Mouse (Mus musculus): ENCODE measurements around the gene Mis12.

Gene Mis12

GRCm38 (mm10) chr11:71019201-71020068, at the start of gene Mis12, which contains the start of gene Derl2:
TSS of gene Mis12 (plus strand) at chr11:71019611.
TSS of gene Derl2 (minus strand) at chr11:71019841.
- DNase-seq (ENCODE audit: low read depth, low spot score): peak; percentile 100

GRCm38 (mm10) chr11:70969821-70970559, 49.4 kb upstream of the Mis12 start, which contains the start of the genes Nup88 and Rpain:
TSS of gene Nup88 (minus strand) at chr11:70969973.
TSS of gene Rpain (plus strand) at chr11:70970213.
- DNase-seq (ENCODE audit: low read depth, low spot score): peak; percentile 99

- DNase-seq (ENCODE audit: low read depth, low spot score): peak; percentile 81
Measured at GRCm38 (mm10) chr11:70970560-70971540, 48.6 kb upstream of the Mis12 start.

GRCm38 (mm10) chr11:70972586-70972985, 46.8 kb upstream of the Mis12 start:
- no peak for DNase-seq (ENCODE audit: low read depth, low spot score)

- peak; percentile 79 for DNase-seq (ENCODE audit: low read depth, low spot score)
Measured at GRCm38 (mm10) chr11:70973947-70974346, 45.5 kb upstream of the Mis12 start.

- no peak for DNase-seq (ENCODE audit: low read depth, low spot score)
Measured at GRCm38 (mm10) chr11:70975193-70975592, 44.2 kb upstream of the Mis12 start.

- DNase-seq (ENCODE audit: low read depth, low spot score): no peak
Measured at GRCm38 (mm10) chr11:70977293-70977692, 42.1 kb upstream of the Mis12 start.

GRCm38 (mm10) chr11:70980232-70980631, 39.2 kb upstream of the Mis12 start:
- peak; percentile 24 for DNase-seq (ENCODE audit: low read depth, low spot score)

GRCm38 (mm10) chr11:70980751-70981510, 38.5 kb upstream of the Mis12 start:
- peak; percentile 84 for DNase-seq (ENCODE audit: low read depth, low spot score)

GRCm38 (mm10) chr11:70982030-70982429, 37.4 kb upstream of the Mis12 start:
- no peak for DNase-seq (ENCODE audit: low read depth, low spot score)

- DNase-seq (ENCODE audit: low read depth, low spot score): peak; percentile 91
Measured at GRCm38 (mm10) chr11:70982557-70983228, 36.7 kb upstream of the Mis12 start, which contains the start of gene C1qbp. TSS of gene C1qbp (minus strand) at chr11:70983026.

GRCm38 (mm10) chr11:71001167-71001566, 18.2 kb upstream of the Mis12 start:
- DNase-seq (ENCODE audit: low read depth, low spot score): no peak

GRCm38 (mm10) chr11:71003611-71004315, 15.6 kb upstream of the Mis12 start:
- peak; percentile 72 for DNase-seq (ENCODE audit: low read depth, low spot score)

GRCm38 (mm10) chr11:71004316-71004773, 15.1 kb upstream of the Mis12 start, which contains the start of gene Dhx33:
TSS of gene Dhx33 (minus strand) at chr11:71004437.
- DNase-seq (ENCODE audit: low read depth, low spot score): peak; percentile 99

GRCm38 (mm10) chr11:71005046-71005445, 14.4 kb upstream of the Mis12 start:
- DNase-seq (ENCODE audit: low read depth, low spot score): peak; percentile 31

GRCm38 (mm10) chr11:71007026-71007425, 12.4 kb upstream of the Mis12 start:
- no peak for DNase-seq (ENCODE audit: low read depth, low spot score)

- DNase-seq (ENCODE audit: low read depth, low spot score): no peak
Measured at GRCm38 (mm10) chr11:71007831-71008230, 11.6 kb upstream of the Mis12 start.

- no peak for DNase-seq (ENCODE audit: low read depth, low spot score)
Measured at GRCm38 (mm10) chr11:71008321-71008720, 11.1 kb upstream of the Mis12 start.

GRCm38 (mm10) chr11:71012743-71013142, 6.7 kb upstream of the Mis12 start:
- DNase-seq (ENCODE audit: low read depth, low spot score): peak; percentile 46

All from R1 (cell line).